Mouse (Mus musculus): ENCODE measurements at regions not wholly inside any gene's neighbourhood (a gene's known extent, or its start where the extent isn't known, plus 50 kb on each side); places are given as distances from the start of the nearest gene placed in this dataset.
"Not testable (repeated sequence)": the region's sequence is repeated elsewhere in the genome, so short reads cannot be mapped to it uniquely, and the experiment has no call there.

DNA sequence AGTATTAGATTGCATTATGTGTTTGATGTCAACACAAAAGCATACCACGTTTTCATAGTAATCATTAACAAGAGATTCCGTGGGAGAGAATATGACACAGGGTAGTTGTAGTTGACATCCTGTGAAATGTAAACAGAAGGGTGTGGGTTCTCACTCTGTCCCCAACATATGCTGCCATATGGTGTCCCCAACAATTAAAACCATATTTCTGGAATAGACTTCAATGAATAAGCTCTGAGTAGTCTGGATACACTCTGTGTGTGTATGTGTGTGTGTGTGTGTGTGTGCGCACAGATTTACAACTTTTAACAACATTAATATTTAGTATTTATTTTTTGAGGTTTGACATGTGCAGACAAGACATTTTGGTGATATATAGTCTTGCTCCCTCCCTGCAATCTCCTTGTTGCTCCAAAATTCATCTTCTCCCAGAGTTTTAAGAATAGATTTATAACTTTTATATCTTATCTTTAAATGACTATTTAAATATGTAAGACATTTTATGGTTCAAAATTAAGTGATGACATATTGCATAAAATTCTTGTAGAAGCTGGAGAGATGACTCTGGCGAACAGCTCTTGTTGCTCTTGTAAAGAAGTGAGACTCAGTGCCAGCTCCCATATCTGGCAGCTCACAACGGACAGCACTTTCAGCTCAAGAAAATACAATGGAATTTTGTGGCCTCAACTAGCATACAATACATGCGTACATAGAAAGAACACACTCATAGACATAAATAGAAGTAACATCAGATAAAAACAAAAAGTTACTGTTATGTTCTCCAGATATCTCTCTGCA is 162.6 kb upstream of the Tram1l1 start:
- DNase-seq (ENCODE audit: low spot score): no peak

DNA sequence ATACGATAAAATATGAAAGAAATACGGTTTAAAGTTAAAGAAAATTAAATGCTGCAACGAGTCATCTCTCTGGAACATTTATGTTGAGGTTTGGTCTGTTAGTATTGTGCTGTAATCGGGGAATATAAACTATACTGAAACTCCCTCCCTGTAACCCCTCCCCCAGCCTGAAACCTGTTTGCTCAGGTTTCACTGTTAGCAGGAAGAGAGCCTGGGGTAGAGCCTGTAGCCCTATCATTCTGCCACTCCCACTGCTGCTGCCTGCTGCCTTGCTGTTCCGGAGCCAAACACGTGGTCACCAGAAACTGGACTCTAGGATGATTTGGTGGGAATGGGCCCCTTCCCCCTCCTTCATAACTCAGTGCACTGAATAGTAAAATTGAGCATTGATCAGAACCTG is 127.3 kb upstream of the Tram1l1 start:
- not testable (repeated sequence) for DNase-seq (ENCODE audit: low spot score)

DNA sequence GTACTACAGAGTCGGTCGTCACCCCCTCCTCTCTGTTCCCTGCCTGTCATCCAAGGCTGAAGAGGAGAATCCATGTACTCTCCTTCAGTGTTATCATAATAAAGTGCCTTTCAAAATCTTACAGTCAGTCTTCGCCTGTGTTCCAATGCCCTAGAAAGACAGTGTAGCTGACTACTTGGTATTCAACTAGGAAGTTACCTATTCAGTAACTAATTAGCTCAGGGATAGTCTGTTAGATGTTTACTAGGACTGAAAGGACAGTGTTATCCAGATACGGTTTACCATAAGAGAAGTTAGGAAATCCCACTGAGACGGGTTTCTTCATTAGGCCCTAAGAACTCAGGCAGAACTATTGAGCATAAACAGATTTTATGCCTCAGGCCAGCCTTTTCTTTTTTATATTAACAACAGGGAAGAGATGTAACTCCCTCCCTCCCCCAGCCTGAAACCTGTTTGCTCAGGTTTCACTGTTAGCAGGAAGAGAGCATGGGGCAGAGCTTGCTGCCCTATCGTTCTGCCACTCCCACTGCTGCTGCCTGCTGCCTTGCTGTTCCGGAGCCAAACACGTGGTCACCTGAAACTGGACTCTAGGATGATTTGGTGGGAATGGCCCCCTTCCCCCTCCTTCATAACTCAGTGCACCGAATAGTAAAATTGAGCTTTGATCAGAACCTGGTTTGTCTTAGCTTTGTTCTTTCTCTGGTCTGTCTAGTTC is 120.3 kb upstream of the Tram1l1 start:
- DNase-seq (ENCODE audit: low spot score): not testable (repeated sequence)

DNA sequence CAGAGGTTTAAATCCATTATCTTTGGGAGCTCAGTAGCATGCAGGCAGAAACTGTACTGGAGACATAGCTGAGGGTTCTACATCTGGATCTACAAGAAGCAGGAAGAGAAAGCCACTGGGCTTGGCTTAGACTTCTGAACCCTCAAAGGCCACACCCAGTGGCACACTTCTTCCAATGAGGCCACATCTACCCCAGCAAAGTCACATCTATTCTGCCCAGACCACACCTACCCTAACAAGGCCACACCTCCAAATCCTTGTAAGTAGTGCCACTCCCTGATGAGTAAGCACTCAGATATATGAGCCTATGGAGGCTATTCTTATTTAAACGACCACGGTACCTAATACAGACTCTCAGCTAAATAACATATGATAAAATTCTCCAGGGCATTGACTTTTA is 103.5 kb upstream of the Tram1l1 start:
- no peak for DNase-seq (ENCODE audit: low spot score)

DNA sequence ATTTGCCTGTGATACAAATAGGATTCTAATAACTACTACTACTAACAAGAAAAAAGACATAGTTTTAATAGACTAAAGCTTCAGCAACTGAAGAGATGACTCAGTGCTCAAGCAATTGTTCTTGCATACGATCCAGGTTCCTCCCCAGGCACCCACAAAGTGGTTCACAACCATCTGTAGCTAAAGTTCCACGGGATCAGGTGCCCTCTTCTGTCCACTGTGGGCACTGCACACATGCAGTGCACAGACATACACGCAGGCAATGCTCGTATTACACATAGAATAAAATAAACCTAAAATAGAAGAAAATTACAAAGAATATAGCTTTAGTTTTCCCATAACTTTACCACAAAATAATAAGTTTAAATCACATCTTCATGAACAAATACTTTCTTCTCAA is 94.7 kb upstream of the Tram1l1 start:
- no peak for DNase-seq (ENCODE audit: low spot score)

DNA sequence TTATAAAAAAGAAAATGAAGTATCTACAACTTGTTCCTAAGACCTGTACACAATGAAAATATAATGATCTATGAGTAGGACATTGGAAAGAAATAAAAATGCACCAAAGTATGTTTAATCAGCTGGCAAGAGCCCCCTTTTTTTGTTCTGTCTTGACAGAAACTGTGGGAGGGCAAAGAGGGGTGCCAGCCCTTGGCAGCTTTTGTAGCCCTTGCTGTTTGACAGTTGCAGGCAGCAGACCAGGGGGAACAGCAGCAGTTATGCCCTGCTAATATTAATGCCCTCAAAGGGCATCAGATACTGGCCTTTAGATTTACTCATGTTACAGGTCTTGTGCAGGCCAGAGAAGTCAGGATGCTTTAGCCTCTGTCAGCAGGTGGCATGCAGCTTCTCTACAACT is 93.0 kb upstream of the Tram1l1 start:
- DNase-seq (ENCODE audit: low spot score): no peak

DNA sequence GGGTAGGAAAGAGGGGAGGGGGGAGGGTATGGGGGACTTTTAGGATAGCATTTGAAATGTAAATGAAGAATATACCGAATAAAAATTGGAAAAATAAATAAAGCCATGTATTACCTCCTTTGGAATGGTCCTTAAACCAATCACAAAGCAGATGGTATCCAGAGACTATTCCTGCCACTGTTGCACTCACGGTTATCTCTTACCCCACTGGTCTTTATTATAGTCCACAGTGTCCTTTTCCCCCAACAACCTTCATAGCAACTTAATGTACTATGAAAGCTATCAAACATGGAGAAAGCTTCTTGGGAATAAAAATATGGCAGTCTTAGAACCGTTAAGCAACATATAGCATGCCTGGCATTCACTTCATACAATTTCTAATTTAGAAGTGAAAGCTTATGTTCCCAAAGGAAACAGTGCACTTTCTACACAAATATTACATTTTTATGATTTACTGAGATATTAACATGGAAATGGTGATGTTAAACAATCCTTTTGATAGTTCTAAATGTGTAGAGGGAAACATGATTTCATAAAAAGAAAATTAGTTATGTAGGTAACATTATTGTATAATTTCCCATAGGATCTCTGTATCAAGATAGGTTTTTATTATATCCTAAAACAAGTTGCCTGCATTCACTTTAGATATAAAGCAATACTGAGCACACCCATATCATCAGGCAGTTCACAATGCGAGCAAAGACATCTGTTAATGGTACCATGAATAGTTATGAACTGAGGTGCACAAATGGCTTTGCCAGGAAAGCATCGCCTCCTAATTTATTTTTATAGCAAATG is 79.5 kb upstream of the Tram1l1 start:
- DNase-seq (ENCODE audit: low spot score): no peak

DNA sequence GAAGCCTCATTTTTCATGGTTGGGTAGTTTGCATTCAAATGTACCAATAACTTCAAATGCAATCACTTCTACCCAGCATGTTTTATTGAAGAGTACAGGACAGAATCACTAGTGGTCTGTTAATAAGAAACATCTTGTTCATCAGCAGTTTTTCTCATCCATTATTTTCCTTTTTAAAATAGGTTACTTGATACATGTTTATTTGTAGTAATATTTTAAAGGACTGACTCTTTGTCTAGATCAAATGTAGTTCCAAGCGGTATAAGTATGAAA is 79.0 kb upstream of the Tram1l1 start:
- DNase-seq (ENCODE audit: low spot score): no peak

DNA sequence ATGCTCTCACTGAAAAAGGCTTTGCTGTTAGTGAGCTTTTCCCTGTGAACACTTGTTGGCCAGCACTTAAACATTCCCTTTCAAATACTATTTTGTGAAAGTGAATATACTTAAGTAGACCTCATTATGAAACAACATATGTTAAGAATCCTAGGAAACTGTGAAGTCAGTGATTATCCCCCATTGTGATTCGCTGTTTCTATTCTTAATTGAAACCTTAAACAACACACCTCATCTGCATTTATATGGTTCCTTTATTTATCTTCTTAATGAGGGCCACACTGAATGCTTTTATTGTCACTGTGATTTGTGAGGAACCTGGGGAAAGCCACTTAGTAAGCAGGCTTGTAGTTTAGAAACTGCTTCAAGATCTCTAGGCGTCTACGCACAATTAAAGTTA is 58.5 kb upstream of the Tram1l1 start:
- DNase-seq (ENCODE audit: low spot score): no peak

DNA sequence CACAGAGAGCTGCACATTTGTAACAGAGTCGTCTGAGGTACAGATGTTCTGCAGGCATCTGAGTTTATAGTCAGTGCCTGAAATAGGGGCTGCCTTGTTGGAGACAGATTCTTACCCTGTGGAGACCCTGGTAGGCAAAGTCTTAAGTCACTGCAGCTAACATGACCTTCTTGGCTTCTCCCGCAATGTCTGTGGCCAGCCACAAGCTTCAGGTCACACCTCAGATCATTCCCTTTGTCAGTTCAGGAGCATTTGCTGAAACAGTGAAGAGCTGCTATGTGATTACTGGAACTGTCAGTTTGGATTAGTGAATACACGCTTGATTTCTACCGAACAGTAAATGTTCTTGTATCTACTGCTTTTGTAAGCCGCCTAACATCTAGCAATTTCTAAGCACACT is 53.8 kb upstream of the Tram1l1 start:
- DNase-seq (ENCODE audit: low spot score): no peak

DNA sequence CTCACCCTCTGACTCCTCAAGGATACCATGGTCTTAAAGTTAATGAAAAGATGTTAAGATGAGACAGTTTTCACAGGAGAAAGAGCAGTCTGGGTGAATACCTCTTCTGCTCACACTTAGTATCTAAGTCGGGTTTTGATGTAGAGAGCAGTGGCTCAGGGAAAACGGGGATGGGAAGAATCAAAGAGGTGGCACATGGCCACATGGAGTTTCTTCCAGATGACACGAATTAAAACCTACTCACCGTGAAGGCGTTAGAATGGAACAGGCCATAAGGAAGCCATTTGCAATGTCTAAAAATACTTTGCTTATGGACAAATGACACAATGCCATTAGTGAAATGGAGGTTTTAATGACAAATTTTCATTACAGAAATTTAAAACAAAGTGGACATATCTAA is 50.1 kb upstream of the Tram1l1 start:
- no peak for DNase-seq (ENCODE audit: low spot score)
